Mouse (Mus musculus): ENCODE data around the gene A530016L24Rik. TPM values are rescaled to one million over a fixed set of nuclear protein-coding genes. Genes with fewer than 3 reads are reported as not detected.

Gene A530016L24Rik
- polyA plus RNA-seq, 1 experiment from 2014 or later = 0.04 TPM

Other genes with a start within 250 kb of the A530016L24Rik start
- gene Tmem179, start 27.3 kb downstream of the A530016L24Rik start, polyA plus RNA-seq (2015; fragmentation: Nextera tagmentation; extraction: Ambion mirVana) = 0.06 TPM in 1 of 2 replicates, not detected in the other
- 1.2 and 2.7 TPM in 2 replicates for gene Inf2, start 99.3 kb downstream of the A530016L24Rik start, polyA plus RNA-seq (2015; fragmentation: Nextera tagmentation; extraction: Ambion mirVana)
- 12.4 and 14.0 TPM in 2 replicates for gene Adssl1, start 130.6 kb downstream of the A530016L24Rik start, polyA plus RNA-seq (2015; fragmentation: Nextera tagmentation; extraction: Ambion mirVana)
- 84.7 and 89.5 TPM in 2 replicates for gene Siva1, start 155.2 kb downstream of the A530016L24Rik start, polyA plus RNA-seq (2015; fragmentation: Nextera tagmentation; extraction: Ambion mirVana)
- gene Akt1, start 185.4 kb downstream of the A530016L24Rik start, polyA plus RNA-seq (2015; fragmentation: Nextera tagmentation; extraction: Ambion mirVana) = 8.6 and 8.9 TPM in 2 replicates
- gene Zbtb42, start 189.4 kb downstream of the A530016L24Rik start, polyA plus RNA-seq (2015; fragmentation: Nextera tagmentation; extraction: Ambion mirVana) = 0.88 and 1.5 TPM in 2 replicates
- gene Cep170b, start 231.0 kb downstream of the A530016L24Rik start, polyA plus RNA-seq (2015; fragmentation: Nextera tagmentation; extraction: Ambion mirVana) = 2.8 and 3.6 TPM in 2 replicates